Mouse (Mus musculus): ENCODE measurements at regions not wholly inside any gene's neighbourhood (a gene's known extent, or its start where the extent isn't known, plus 50 kb on each side); places are given as distances from the start of the nearest gene placed in this dataset.

DNA sequence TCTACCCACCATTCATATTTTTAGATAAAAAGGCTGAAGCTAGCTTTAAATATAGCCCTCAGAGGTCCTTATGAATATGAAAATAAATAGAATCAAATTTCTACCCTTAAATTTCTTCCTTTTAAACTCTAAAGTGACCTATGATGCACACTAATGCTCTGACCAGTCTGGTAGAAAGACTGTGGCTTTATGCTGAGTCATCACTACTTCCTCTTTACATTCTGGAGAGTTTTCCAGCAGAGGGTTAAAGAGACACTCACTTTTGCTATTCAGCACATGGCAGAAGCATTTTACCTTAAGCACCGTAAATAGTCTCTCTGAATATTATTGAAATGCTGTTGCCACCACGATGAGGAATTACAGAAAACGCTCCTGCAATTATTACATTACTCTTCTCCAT is 62.6 kb upstream of the Atp5g3 start:
- no peak overlapping the region for H3K4me3 ChIP-seq (replicated peaks; ENCODE audit: control insufficient read depth, low read depth, low read length)
- H3K4me1 ChIP-seq (ENCODE audit: control insufficient read depth, insufficient read depth, low read length): no peaks in the 10 kb centered on the region
- whole genome bisulfite sequencing: 15% methylated on average over 3 of the region's 3 CpGs
- H3K27ac ChIP-seq (ENCODE audit: control insufficient read depth, insufficient read depth, low read depth, low read length, poor library complexity): no peak overlapping the region
- TF ChIP-seq CTCF (IDR thresholded peaks at IDR 0.05; ENCODE audit: control insufficient read depth, insufficient read depth, low read length) (no peak), POLR2A (IDR thresholded peaks at IDR 0.05; ENCODE audit: borderline replicate concordance, control insufficient read depth, low read depth, low read length) (no peak)

DNA sequence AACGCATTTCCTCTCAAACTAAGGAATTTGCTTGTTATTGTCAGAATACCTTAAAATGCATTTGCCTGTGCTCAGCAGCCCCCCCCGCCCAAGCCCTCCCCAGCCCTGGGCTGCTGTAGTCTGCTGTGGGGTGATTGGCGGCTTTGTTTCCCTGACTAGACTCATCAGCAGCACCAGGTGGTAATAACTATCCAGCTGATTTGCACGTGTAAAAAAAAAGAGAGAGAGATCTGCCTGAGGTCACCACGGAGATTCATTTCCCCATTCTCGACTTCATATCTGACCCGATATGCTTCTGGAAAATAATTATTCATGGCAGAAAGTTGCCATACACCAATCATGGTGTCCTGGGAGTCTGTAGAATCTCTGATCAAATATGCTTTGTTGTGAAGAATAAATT is 56.5 kb upstream of the Atp5g3 start:
- Histone ChIP-seq H3K4me1 (ENCODE audit: control insufficient read depth, insufficient read depth, low read length) (no peaks in the 10 kb centered on the region), H3K27ac (ENCODE audit: control insufficient read depth, insufficient read depth, low read depth, low read length, poor library complexity) (no peak overlapping the region), H3K4me3 (replicated peaks; ENCODE audit: control insufficient read depth, low read depth, low read length) (no peak overlapping the region)
- 51% methylated on average over 7 of the region's 7 CpGs for WGBS
- TF ChIP-seq CTCF (IDR thresholded peaks at IDR 0.05; ENCODE audit: control insufficient read depth, insufficient read depth, low read length) (no peak), POLR2A (IDR thresholded peaks at IDR 0.05; ENCODE audit: borderline replicate concordance, control insufficient read depth, low read depth, low read length) (no peak)

DNA sequence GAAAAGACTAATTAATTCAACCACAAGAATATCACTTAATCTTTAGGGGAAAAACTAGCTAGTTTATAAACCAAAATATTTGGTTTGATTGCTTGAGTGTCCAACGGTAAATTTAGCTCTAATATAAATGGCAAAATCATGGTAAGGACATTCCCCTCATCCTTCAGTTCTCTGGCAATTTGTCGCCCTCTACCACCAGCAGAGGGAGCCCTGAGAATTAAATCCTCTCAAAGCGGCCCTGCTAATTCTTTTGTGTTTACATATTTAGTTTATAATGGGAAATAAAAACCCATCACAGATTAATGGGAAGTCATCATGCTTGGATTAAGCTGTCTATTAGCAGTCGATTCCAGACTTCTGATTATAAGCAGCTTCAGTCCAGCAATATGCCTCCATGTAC is 54.5 kb upstream of the Atp5g3 start:
- Histone ChIP-seq H3K4me1 (ENCODE audit: control insufficient read depth, insufficient read depth, low read length) (no peaks in the 10 kb centered on the region), H3K4me3 (replicated peaks; ENCODE audit: control insufficient read depth, low read depth, low read length) (no peak overlapping the region), H3K27ac (ENCODE audit: control insufficient read depth, insufficient read depth, low read depth, low read length, poor library complexity) (no peak overlapping the region)
- TF ChIP-seq CTCF (IDR thresholded peaks at IDR 0.05; ENCODE audit: control insufficient read depth, insufficient read depth, low read length) (no peak), POLR2A (IDR thresholded peaks at IDR 0.05; ENCODE audit: borderline replicate concordance, control insufficient read depth, low read depth, low read length) (no peak)
- 10% methylated on average over 4 of the region's 4 CpGs for WGBS

Measured in bone marrow, adult 2 months (tissue).